Comparison of ENCODE assay signal across 24 mouse cellular contexts in genomic region chr4:39474291-39474690, GRCm38 (mm10). TPM values are rescaled to one million over a fixed set of nuclear protein-coding genes. Genes with fewer than 3 reads are reported as not detected.
DNase-seq lines count a peak whose midpoint lies in the region; ATAC-seq and TF ChIP-seq lines count a peak whose summit lies in the region.
"Had no signal": no experiment of that assay in that cellular context is flagged by ENCODE, and none has a peak within 500 bp of the region (broad histone marks: within the 10 kb centered on the region; RNA-seq: fewer than 3 reads in every experiment).

No protein-coding gene starts in this region.

- no peak overlapping the region for H3K27ac ChIP-seq in neural tube, embryonic 12.5 days
- no peak overlapping the region for H3K27ac ChIP-seq in CH12.LX (ENCODE audit: insufficient read depth, low read depth)
- no peak overlapping the region for H3K27ac ChIP-seq in neural tube, embryonic 14.5 days (ENCODE audit: low read depth, low read length)
- H3K27ac ChIP-seq: embryonic facial prominence, embryonic 10.5 days; embryonic facial prominence, embryonic 12.5 days; forebrain, embryonic 13.5 days; forebrain, embryonic 15.5 days had no signal

- TF ChIP-seq POLR2A in CH12.LX (IDR thresholded peaks at IDR 0.05; ENCODE audit: low read depth, low read length), result no peak

- 70% methylated on average over 2 of the region's 2 CpGs for WGBS in neural tube, embryonic 12.5 days
- WGBS in neural tube, embryonic 14.5 days, result 60% methylated on average over 2 of the region's 2 CpGs

- 0 out of 2 replicates have a peak, but pooled peaks have one; percentile 44 for ATAC-seq in neural tube, embryonic 12.5 days (ENCODE audit: low FRiP score, low read depth)
- peak; percentile 61; the same call in 1 of the 2 replicates for ATAC-seq in neural tube, embryonic 14.5 days (ENCODE audit: low read depth)
- ATAC-seq: CD4-positive, CD25-positive, alpha-beta regulatory T cell, adult 4 months; forebrain, embryonic 13.5 days; forebrain, embryonic 15.5 days; forebrain, postnatal 0 days had no signal

- no peaks in the 10 kb centered on the region for H3K4me1 ChIP-seq in neural tube, embryonic 12.5 days
- no peaks in the 10 kb centered on the region for H3K4me1 ChIP-seq in CH12.LX (ENCODE audit: control insufficient read depth in 1 of 2, insufficient read depth in 2 of 2)
- H3K4me1 ChIP-seq in neural tube, embryonic 14.5 days (ENCODE audit: control insufficient read depth, insufficient read depth, low read length), result no peaks in the 10 kb centered on the region
- H3K4me1 ChIP-seq: embryonic facial prominence, embryonic 10.5 days; embryonic facial prominence, embryonic 12.5 days; forebrain, embryonic 13.5 days; forebrain, embryonic 15.5 days had no signal

- in situ Hi-C loops in CH12.LX (cut with MboI; ENCODE audit: low pct_ligation_motif_present, low pct_unique_long_range_greater_than_20kb, low sequenced_read_pairs), result no loop called here

- no peaks in the 10 kb centered on the region for H3K79me2 ChIP-seq in CH12.LX (replicated peaks; ENCODE audit: control insufficient read depth, extremely low read depth, insufficient read depth, poor library complexity, severe bottlenecking)

- DNase-seq in neural tube, embryonic 10.5 days (ENCODE audit: extremely low spot score, low spot score), result no peak
- peak; percentile 2 for DNase-seq in CH12.LX (ENCODE audit: extremely low read depth)
- DNase-seq in kidney, adult 18-20 months, result no peak
- DNase-seq: adrenal gland, adult 2 months; adrenal gland, postnatal 10 days; adrenal gland, postnatal 25 days; B cell, adult 2 months; cerebellum, adult 11-12 months; cerebellum, adult 2 months; cerebellum, adult 9-10 months; cerebellum, postnatal 10 days; cerebellum, postnatal 25 days; forebrain, postnatal 0 days had no signal

- no peak overlapping the region for H3K4me2 ChIP-seq in neural tube, embryonic 12.5 days (replicated peaks)
- H3K4me2 ChIP-seq in CH12.LX (ENCODE audit: insufficient read depth, low read depth, poor library complexity, severe bottlenecking), result no peak overlapping the region
- no peak overlapping the region for H3K4me2 ChIP-seq in neural tube, embryonic 14.5 days (ENCODE audit: low read depth, low read length)
- H3K4me2 ChIP-seq: embryonic facial prominence, embryonic 12.5 days; forebrain, embryonic 13.5 days; forebrain, embryonic 15.5 days had no signal

- H3K36me3 ChIP-seq in neural tube, embryonic 12.5 days, result no peaks in the 10 kb centered on the region
- no peaks in the 10 kb centered on the region for H3K36me3 ChIP-seq in CH12.LX (replicated peaks in 1 of 2; ENCODE audit: control insufficient read depth in 1 of 2, insufficient read depth in 1 of 2, low read length in 1 of 2)
- H3K36me3 ChIP-seq in neural tube, embryonic 14.5 days (ENCODE audit: control insufficient read depth, insufficient read depth, low read length), result no peaks in the 10 kb centered on the region
- H3K36me3 ChIP-seq: embryonic facial prominence, embryonic 10.5 days; embryonic facial prominence, embryonic 12.5 days; forebrain, embryonic 15.5 days had no signal

- no peaks in the 10 kb centered on the region for H3K27me3 ChIP-seq in neural tube, embryonic 12.5 days (replicated peaks)
- no peaks in the 10 kb centered on the region for H3K27me3 ChIP-seq in CH12.LX (replicated peaks)
- no peaks in the 10 kb centered on the region for H3K27me3 ChIP-seq in neural tube, embryonic 14.5 days (ENCODE audit: control insufficient read depth, insufficient read depth, low read length)
- H3K27me3 ChIP-seq: embryonic facial prominence, embryonic 12.5 days; forebrain, embryonic 13.5 days; forebrain, embryonic 15.5 days had no signal

- dilution Hi-C loops in CH12.LX (cut with MboI; ENCODE audit: extremely low pct_ligation_motif_present, extremely low pct_unique_long_range_greater_than_20kb, low sequenced_read_pairs), result no loop called here

- H3K9ac ChIP-seq in neural tube, embryonic 12.5 days, result no peak overlapping the region
- H3K9ac ChIP-seq in CH12.LX (ENCODE audit: insufficient read depth, low read depth), result no peak overlapping the region
- no peak overlapping the region for H3K9ac ChIP-seq in neural tube, embryonic 14.5 days (replicated peaks; ENCODE audit: low read depth, low read length)
- H3K9ac ChIP-seq: embryonic facial prominence, embryonic 12.5 days; forebrain, embryonic 13.5 days; forebrain, embryonic 15.5 days; forebrain, postnatal 0 days had no signal

- H3K9me3 ChIP-seq in neural tube, embryonic 12.5 days, result no peaks in the 10 kb centered on the region
- H3K9me3 ChIP-seq in CH12.LX (replicated peaks; ENCODE audit: low read length), result peaks cover 10% of the 10 kb centered on the region
- no peaks in the 10 kb centered on the region for H3K9me3 ChIP-seq in neural tube, embryonic 14.5 days (ENCODE audit: control insufficient read depth, low read length)
- H3K9me3 ChIP-seq: embryonic facial prominence, embryonic 10.5 days; embryonic facial prominence, embryonic 12.5 days; forebrain, embryonic 13.5 days; forebrain, embryonic 15.5 days had no signal

- H3K4me3 ChIP-seq in neural tube, embryonic 12.5 days, result no peak overlapping the region
- no peak overlapping the region for H3K4me3 ChIP-seq in CH12.LX (replicated peaks in 1 of 3; ENCODE audit: low read depth in 2 of 3, low read length in 2 of 3, poor library complexity in 1 of 3)
- no peak overlapping the region for H3K4me3 ChIP-seq in neural tube, embryonic 14.5 days (ENCODE audit: low read depth, low read length)
- H3K4me3 ChIP-seq: embryonic facial prominence, embryonic 10.5 days; embryonic facial prominence, embryonic 12.5 days; forebrain, embryonic 13.5 days; forebrain, embryonic 15.5 days had no signal

- TF ChIP-seq RAD21 in CH12.LX (IDR thresholded peaks at IDR 0.05; ENCODE audit: low read depth, low read length), result no peak

- no peak for TF ChIP-seq EP300 in CH12.LX (IDR thresholded peaks at IDR 0.05; ENCODE audit: low read length)

- no peak for TF ChIP-seq CTCF in CH12.LX (conservative IDR thresholded peaks at IDR 0.05 in 1 of 2, IDR thresholded peaks at IDR 0.05 in 1 of 2; ENCODE audit: low read depth in 2 of 2, low read length in 2 of 2)

TF ChIP-seq in CH12.LX, 34 proteins besides CTCF, POLR2A, EP300 and RAD21:
- TF ChIP-seq ZC3H11A (IDR thresholded peaks at IDR 0.05; ENCODE audit: low read depth, low read length) (no peak), SIN3A (IDR thresholded peaks at IDR 0.05; ENCODE audit: low read length) (no peak), JUN (IDR thresholded peaks at IDR 0.05; ENCODE audit: insufficient read depth, low read depth, low read length) (no peak), E2F4 (IDR thresholded peaks at IDR 0.05; ENCODE audit: insufficient replicate concordance, low read depth, low read length) (no peak)

RNA-seq across cellular contexts. Expression of gene 1700009N14Rik, which starts 24.2 kb away (rescaled TPM):
- polyA plus RNA-seq in neural tube, embryonic 12.5 days (2016; fragmentation: Nextera tagmentation; extraction: Ambion mirVana), result not detected in 2 replicates
- total RNA-seq in CH12.LX (2012; rRNA removed) (not detected in 2 replicates), CH12.LX (2014; rRNA removed) (not detected in 2 replicates)
- not detected in 2 replicates for polyA plus RNA-seq in CH12.LX (2012; ENCODE audit: insufficient read length, low read depth)
- not detected in 2 replicates for polyA plus RNA-seq in neural tube, embryonic 14.5 days (2014; fragmentation: Nextera tagmentation; extraction: Ambion mirVana)
- total RNA-seq: adrenal gland, adult 2 months; adrenal gland, postnatal 10 days; adrenal gland, postnatal 25 days; adrenal gland, postnatal 4 days; forebrain, postnatal 0 days; MEL had no signal
- polyA plus RNA-seq: adrenal gland, adult 2 months; CD4-positive, CD25-positive, alpha-beta regulatory T cell, adult 4 months; cerebellum, adult 2 months; cortical plate, adult 2 months; embryonic facial prominence, embryonic 12.5 days; embryonic facial prominence, embryonic 14.5 days; forebrain, embryonic 13.5 days; forebrain, embryonic 15.5 days; forebrain, postnatal 0 days had no signal
